Mouse (Mus musculus) gastrocnemius, postnatal 36 days (tissue): Measurements from ENCODE around the gene Cracr2b. TPM values are rescaled to one million over a fixed set of nuclear protein-coding genes. Genes with fewer than 3 reads are reported as not detected.

Experiments
- DNase-seq, 2 experiments: peaks; one replicate each; pipeline ENCODE4 v3.0.0; 2022
- intact Hi-C: fragments of 180-260 bp; cut with DNase I; formaldehyde crosslinking; loops from one replicate; pipeline ENCODE4 v1.15.1; 2025
- total RNA-seq, 2 experiments: library from RNA; stranded (reverse); gene quantifications; 2 replicates each; pipeline ENCODE4 v1.2.3; 2021

The Cracr2b gene
- total RNA-seq, 2 experiments from 2014 or later: 6.3 to 7.4 TPM

DNA sequence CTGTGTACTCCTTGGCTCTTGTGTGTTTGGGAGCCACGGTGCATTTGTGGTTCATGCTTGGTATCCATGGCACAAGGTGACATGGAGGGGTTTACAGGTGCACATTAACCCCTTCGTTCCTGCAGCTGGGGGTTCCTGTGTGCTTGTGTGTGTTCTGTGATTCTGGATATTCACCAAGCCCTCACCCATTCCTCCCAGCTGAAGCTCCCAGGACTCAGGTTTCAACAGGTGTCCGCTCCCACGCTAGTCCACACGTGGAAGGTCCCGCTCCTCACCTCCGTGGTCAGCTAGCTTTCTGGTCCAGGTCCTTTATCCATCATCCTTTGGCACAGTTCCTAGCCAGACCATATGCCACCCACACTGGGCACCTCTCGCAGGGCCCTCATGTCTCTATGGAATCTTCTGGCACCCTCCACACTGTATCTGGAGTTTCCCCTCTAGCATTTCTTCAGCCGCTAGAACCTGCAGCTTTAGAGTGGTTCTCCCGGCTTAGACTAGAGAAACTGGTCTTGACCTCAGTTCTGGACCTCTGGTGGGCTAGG, 5.8 kb downstream of the Cracr2b start:
- intact Hi-C loops: no loop called here
- no peak for DNase-seq

DNA sequence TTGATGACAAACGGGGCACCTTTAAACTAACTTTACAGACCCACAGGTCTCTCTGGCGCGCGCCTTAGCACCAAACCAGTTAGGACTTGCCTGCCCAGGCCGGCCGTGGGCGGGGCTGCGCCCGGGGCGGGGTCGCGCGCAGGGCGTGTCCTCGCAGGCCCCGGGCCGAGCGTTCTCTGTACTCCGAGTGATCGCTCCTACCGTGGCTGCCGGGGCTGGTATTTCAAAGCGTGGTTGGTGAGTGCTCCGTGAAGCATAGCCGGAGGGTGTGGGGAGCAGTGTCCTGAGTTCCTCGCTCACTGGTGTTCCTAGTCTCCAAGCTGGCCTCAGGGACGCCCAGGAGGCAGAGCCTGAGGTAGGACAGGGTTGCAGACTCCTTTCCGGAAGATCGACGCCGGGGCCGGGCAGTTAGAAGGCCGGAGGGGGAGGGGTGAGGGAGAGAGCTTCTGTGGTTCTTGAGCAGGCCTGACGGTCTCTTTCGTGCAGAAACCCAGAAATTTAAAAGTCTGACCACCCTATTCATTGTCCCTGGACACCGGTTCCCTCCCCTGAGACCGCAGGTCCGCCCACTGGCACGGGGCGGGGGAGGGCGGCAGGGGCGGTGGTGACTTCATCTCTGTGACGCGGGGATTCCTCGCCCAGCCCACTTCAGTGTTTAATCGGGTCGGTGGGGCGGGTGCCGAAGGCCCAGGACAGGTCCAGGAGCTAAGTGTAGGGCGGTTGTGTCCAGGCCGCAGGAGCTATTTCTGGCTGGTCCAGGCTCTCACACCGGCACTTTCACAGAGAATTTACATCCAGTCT, 6.5 kb downstream of the Cracr2b start, which contains the start of gene Cd151:
Gene Cd151 (plus strand): TSS at position 163 of the 801 bp plus-strand sequence.
- peak; percentile 86 to 88 for DNase-seq
- intact Hi-C loops: no loop called here

DNA sequence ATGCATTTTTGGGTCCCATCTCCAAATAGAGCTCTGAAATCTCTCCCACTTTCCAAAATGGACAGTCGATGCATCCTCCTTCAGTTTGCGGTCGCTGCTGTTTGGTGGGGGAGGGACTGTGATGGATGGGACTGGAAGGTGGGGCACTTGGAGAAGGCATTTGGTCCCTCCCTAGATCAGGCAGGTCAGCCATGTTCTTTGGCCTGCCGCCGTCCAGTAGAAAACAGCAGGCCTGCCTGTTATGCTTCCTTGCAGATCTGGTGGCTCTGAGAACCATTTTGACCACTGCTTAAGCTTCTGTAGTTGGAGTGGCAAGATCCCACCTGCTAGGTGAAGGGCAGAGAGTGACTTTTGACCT, 7.2 kb downstream of the Cracr2b start:
- intact Hi-C loops: no loop called here
- DNase-seq: peak in 1 of 2 experiments; percentile 34

DNA sequence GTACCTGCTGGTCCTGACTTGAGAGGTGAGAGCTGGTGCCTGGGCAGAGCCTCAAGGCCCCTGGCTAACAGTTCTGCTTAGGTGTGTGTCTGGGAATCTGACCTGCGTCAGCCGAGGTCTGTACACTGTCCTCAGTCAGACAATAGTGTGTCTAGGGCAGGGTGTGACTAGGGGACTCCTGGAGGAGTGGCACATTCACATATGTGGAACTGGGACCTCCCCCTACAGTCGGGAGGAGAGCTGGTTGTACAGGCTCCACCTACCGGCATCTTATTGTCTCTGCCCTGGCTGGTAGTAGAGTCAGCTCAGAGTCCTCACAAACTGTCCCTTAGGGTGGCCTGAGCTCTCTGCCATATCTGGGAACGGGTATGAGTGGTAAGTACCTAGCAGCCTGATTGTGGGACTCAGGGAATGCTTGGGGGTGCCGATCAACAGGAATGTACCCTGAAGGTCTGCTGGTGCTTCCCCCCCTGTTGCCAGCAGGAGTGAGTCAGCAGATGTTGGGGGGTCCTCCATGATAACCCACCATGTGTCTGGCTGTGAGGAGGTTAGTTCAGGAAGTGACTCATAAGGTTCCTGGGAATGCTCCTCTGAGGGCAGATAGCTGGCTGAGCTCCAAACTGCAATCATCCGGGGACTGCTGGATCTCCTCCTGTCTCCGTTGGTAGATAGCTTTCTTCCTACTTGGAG, 7.8 kb downstream of the Cracr2b start:
- DNase-seq: peak; percentile 56 to 57
- intact Hi-C loops: no loop called here

DNA sequence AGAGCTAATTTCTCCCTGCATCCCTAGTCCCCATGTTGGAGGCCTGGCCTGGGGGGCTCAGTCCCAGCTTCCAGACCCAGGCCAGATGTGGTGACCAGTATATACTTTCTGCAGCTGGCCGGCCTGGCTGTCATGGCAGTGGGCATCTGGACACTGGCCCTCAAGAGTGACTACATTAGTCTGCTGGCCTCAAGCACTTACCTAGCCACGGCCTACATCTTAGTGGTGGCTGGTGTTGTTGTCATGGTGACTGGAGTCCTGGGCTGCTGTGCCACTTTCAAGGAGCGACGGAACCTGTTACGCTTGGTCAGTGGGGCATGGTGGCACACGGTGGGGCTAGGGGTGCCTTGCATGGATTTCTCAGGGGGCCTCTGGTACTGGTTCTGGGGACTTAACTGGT, 8.5 kb downstream of the Cracr2b start:
- no peak for DNase-seq
- intact Hi-C loops: no loop called here

DNA sequence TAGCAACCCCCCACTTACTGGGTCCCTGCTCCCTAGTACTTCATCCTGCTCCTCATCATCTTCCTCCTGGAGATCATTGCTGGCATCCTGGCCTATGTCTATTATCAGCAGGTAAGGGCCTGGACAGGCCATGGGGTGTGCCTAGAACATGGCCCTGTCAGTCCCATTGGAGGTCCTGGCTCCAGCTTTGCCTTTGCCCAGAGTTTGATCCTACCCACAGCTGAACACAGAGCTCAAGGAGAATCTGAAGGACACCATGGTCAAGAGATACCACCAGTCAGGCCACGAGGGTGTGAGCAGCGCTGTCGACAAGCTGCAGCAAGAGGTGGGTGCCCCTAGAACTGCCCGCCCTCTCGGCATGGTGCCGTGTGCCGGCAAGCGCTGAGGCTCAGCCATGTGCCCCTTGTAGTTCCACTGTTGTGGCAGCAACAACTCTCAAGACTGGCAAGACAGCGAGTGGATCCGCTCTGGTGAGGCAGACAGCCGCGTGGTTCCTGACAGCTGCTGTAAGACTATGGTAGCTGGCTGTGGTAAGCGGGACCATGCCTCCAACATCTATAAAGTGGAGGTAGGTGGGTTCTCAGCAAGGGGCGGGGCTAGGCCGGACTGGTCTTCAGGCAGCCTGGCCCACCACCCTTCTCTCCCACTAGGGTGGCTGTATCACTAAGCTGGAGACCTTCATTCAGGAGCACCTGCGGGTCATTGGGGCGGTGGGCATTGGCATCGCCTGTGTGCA, 9.2 kb downstream of the Cracr2b start:
- intact Hi-C loops: no loop called here
- DNase-seq: no peak

DNA sequence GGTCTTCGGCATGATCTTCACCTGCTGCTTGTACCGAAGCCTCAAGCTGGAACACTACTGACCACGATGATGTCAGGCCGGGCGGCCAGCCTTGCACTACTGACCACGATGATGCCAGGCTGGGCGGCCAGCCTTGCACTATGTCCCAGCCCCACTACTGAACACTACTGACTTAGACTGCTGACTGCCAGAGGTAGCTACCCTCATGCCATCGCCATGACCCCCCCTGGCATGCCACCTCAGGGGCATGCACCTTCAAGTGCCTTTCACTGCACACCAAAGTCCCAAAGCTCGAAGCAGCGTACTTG, 9.7 kb downstream of the Cracr2b start:
- intact Hi-C loops: no loop called here

DNA sequence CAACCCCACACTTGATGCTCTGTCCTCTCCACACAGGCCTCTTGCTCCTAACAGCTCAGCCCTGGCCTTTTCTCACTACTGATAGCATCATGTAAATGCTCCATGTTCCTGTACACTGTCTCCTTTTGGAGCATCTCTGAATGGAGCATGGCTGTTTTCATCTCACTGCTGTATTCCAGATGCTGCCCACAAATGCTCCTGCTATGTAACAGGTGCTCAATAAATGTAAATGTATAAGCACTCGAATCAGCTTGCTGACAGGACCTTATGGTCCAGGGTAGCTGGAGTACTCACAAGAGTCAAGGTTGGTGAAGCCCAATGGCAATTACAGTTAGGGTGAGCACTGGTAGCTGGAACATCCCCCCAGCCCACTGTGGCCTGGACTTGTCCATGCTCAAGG, 10.3 kb downstream of the Cracr2b start:
- DNase-seq: no peak
- intact Hi-C loops: no loop called here

More for the DNA sequence above, 9.7 kb downstream of the Cracr2b start:
- no peak for DNase-seq

DNA sequence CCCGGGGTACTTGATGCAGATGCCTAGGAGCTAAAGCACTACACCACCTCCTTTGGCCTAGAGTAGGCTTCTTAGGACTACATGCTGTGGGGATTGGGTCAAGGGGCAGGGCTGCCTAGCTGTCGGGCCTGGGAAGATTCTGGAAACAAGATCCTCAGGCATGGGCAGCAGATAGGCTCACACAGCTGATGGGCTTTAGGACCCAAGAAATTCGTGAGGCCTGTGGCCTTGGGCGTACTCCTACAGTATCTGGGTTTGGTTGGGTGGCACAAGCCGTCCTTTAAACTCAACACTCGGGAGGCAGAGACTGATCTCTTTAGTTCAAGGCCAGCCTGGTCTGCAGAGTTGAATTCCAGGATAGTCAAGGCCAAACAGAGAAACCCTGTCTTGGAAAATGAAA, 11.3 kb downstream of the Cracr2b start:
- no peak for DNase-seq
- intact Hi-C loops: no loop called here

DNA sequence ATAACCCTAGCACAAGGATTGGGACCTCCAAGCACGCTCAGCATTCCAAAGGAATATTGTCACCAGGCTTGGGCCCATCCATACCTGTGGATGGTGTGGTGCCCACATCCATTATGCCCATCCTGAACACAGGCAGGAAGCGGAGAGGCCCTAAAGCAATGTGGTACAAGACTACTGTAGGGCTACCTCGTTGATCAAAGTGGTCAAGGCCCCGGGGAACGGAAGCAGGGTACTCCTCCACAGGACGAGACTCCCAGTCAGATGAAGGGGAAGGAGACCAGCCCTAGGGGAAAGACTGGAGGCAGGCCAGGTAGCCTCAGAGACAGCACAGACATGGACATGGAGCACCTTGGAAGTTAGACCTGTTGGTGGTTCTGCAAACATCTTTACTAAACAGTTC, 11.9 kb downstream of the Cracr2b start:
- intact Hi-C loops: no loop called here
- DNase-seq: no peak

DNA sequence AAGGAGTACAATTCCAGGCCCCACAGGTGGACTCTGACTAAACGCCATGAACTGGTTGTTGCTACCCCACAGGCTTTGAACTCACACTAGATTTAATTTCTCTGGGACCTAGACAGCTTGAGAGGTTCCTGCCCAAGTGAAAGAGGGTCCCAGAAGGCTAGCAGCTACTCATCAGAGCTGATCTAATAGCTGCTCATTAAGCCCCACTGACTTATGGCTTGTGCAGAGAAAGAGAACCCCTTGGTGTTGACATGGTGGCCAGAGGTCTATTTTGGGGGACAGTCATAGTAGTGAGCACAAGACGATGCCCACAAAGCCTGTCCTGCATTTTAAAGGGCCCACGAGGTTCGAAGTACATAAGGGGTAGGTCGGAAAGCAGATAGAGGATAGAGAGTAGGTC, 13.3 kb downstream of the Cracr2b start:
- no peak for DNase-seq
- intact Hi-C loops: no loop called here

DNA sequence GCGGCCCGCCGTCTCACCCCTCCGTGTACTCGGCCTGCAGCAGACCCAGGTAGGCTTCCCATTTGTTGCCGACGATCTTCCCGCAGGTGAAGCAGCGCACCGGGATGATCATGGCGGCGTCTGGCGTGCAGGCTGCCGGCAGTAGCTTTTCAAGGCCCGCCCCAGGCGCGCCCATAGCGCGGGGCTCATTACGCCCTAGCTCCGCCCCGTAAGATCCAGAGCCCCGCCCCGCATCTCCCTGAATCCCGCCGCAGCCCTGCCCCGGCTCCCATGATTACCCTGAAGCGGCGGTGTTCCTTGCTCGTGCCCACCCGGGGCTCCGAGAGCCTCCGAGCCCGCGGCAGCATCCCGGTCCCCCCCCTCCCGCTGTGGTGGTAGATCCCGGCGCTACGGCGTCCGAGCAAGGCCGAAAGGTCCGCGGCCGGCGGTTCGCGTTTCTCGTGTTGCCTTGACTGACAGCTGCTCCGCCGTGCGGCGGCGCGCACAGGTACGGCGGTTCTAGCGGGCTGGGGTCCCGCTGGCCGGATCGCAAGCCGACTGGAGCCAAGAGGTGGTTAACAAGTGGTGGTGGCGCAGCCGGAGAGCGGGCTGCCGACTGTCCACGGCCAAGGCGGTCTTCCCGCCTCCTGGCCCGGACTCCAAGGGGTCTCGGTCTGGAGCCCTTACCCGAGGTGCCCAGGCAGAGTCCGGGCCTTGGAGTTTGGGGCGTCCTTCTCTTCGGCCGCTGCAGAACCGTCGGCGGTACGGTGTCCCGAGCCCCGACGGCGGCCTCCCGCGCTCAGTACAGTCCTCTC, 14.3 kb downstream of the Cracr2b start, which contains the start of the genes Polr2l and Tspan4:
Gene Polr2l (minus strand): TSS at position 122 of the 794 bp plus-strand sequence.
Gene Tspan4 (plus strand): TSS at position 230 of the 794 bp plus-strand sequence.
- intact Hi-C loops: no loop called here
- peak; percentile 75 to 86 for DNase-seq

DNA sequence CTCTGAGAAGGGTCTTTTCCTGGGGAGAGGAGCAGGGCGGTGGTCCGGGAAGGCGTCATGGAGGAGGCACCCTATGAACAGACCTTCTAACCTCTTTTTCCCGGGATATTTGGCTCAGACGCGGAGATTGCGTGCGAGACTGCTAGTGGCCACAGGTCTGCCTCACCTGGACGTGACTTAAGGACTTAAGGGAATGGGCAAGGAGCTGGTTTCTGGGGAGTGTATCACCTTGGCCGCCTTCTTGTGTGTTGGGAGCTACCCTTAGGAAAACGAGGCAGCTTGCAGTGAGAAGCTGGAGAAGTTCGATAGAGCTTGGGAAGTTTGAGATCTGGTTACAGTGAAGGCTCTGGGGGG, 14.9 kb downstream of the Cracr2b start:
- DNase-seq: no peak
- intact Hi-C loops: no loop called here

DNA sequence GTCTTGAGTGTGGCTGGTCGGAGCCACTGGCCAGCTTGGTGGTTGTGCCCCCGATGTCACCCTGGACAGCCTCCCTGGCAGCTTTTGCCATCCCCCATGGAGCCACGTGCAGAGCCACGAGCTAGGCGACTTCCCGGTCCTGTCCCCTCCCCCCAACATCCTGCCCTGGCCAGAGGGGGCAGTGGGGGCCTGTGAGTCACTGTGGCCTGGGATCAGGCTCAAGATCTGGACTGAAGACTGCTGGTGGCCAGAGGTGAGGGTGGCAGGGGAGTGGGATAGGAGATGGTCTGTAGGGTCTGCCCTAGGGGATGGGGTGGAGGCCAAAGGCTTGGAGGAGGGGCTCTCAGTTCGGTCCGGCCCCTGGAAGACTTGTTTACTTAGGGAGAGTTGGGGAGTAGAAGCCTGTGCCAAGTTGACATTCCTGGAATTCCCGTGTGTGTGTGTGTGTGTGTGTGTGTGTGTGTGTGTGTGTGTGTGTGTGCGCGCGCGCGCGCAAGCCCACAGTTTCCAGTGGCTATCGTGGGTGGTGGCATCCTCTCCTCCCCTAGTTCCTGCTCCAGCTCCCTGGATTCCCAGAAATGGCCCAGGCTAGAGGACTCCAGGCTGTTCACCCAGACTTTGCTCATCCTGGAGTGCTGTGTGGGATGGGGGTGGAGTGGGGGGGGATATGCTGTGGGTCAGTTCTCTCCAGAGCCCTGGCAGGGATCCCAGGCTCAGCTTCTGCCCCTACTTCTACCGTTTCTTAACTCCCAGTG, 15.5 kb downstream of the Cracr2b start:
- intact Hi-C loops: no loop called here
- peak; percentile 82 to 83 for DNase-seq

DNA sequence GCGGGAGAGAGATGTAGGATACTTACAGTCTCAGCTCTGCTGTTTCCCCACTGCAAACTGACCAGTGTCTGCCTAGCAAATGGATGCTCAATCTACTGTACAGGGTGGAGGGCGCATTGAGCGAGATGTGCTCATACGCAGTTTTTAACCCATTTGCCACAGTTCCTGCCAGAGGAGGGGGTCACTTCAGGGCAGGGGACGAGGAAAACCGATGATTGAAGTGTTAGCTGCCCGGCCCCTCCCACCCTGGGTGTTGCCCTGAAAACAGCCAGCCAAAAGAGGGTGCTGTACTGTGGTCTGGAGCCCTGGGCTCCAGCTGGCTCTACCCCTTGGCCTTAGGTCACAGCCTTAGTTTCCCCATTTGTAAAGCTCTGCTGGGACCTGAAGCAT, 16.1 kb downstream of the Cracr2b start:
- intact Hi-C loops: no loop called here
- DNase-seq: peak in 1 of 2 experiments; percentile 35

DNA sequence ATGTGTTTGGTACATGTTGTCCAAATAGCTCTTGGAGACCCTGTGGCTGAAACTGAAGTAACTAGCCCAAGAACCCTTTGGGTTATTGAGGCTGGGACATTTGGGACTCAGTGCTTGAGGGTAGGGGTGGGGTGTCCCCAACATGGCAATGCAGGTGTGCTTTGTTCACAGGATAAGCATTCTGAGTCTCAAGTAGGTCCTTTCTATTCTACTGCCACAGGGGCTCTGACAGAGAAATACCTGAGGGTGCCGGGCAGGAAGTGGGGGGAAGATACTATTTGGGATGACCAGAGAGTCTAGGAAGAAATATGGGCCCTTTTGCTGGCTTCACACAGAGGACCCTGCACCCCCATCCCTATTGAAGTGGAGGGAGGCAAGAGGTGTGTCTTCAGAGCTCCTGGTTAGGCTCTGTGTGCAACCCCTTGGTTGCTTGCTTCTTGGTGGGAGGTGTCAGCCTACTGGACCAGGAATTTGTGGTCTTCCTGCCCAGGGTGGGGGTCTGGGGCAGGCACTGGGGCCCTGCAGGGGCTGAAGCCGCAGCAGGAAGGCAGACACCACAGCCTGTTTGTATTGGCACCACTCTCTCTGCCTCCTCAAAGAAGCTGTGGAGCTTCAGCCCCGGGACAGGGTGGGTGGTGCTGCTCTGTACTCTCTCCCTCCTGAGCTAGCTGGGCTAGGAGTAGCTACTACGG, 16.8 kb downstream of the Cracr2b start:
- no peak for DNase-seq
- intact Hi-C loops: no loop called here

DNA sequence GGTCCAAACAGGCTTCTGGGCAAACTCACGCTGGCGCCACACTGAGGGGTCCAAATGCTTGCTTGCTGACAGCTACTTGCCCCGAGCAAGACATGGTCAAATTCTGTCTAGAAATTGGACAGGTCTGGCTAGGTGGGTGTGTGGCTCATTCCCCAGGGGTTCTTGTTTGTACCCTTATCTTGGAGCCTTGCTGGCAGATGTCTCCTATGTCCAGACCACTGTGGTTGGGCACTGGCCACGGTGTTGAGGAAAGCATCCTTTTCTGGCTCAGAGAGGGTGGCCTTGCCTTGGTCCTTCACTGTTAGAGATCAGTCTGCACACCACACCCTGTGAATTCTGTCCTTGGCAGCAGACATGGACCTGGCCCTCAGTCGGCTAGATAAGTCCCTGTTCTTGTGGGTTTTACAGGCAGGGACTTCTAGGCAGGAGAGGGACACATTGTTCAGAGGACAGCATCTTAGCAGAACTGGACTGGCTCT, 17.4 kb downstream of the Cracr2b start:
- DNase-seq: peak in 1 of 2 experiments; percentile 36
- intact Hi-C loops: no loop called here

DNA sequence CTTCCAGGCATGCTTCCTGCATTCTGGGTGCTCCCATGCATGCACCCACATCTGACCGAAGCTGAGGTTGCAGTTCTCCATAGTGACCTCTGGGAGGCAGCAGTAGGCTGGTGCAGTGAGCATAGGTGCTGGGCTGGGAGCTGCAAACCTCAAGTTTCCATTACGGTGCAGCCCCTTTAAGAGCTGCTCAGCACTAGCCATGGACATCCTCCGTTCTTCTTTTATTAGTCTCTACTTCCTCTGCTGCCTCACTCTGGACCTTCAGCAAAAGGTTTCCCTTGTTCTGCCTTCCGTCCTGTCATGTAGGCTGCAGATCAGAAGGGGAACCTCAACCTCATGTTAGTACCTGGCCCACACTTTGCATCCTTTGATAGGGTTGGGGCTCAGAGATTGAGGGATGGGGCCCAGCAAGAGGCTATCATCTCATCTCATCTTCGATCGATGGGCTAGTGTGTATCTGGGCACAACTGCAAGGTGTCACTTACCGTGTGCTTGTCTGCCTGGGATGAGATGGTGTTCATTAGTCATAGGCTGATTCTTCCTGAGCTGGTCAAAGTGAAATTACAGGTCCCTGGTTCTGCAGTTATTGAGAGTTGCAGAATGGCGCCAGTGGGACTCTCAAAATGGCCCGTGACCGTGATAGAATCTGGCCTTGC, 20.1 kb downstream of the Cracr2b start:
- DNase-seq: peak in 1 of 2 experiments; percentile 52
- intact Hi-C loops: loop anchor here (1.0 to 5.0 kb wide), 3 partner anchors 44 to 446 kb away; no protein-coding TSS in a partner anchor
